ENCODE assay signal across 23 mouse cellular contexts in genomic region chr10:25918103-25918502, GRCm38 (mm10).
A peak's percentile ranks its signal among the peaks of the same experiment; 100 is the strongest.
DNase-seq lines count a peak whose midpoint lies in the region; ATAC-seq and TF ChIP-seq lines count a peak whose summit lies in the region.
"Had no signal": no experiment of that assay in that cellular context is flagged by ENCODE, and none has a peak within 500 bp of the region (broad histone marks: within the 10 kb centered on the region; RNA-seq: fewer than 3 reads in every experiment).

No protein-coding gene starts in this region.

- no peak for TF ChIP-seq CTCF in lung, postnatal 0 days (IDR thresholded peaks at IDR 0.05)

- H3K9me3 ChIP-seq in lung, postnatal 0 days (ENCODE audit: low read length): no peaks in the 10 kb centered on the region
- H3K9me3 ChIP-seq in intestine, embryonic 16.5 days (ENCODE audit: control insufficient read depth, low read length): no peaks in the 10 kb centered on the region
- H3K9me3 ChIP-seq: embryonic facial prominence, embryonic 12.5 days; heart, embryonic 15.5 days; hindbrain, embryonic 10.5 days had no signal

- H3K4me1 ChIP-seq in lung, postnatal 0 days (ENCODE audit: insufficient read depth, low read depth, low read length): no peaks in the 10 kb centered on the region
- no peaks in the 10 kb centered on the region for H3K4me1 ChIP-seq in intestine, embryonic 16.5 days (ENCODE audit: control insufficient read depth, insufficient read depth, low read length)
- H3K4me1 ChIP-seq: embryonic facial prominence, embryonic 12.5 days; heart, embryonic 15.5 days had no signal

- no peak for TF ChIP-seq EP300 in lung, postnatal 0 days (IDR thresholded peaks at IDR 0.05)

- H3K4me2 ChIP-seq in lung, postnatal 0 days (replicated peaks; ENCODE audit: low read depth, low read length): no peak overlapping the region
- H3K4me2 ChIP-seq in intestine, embryonic 16.5 days (ENCODE audit: low read depth, low read length): no peak overlapping the region
- H3K4me2 ChIP-seq: embryonic facial prominence, embryonic 12.5 days; heart, embryonic 15.5 days; lung, embryonic 14.5 days had no signal

- no peak overlapping the region for H3K9ac ChIP-seq in lung, postnatal 0 days (replicated peaks; ENCODE audit: low read depth)
- H3K9ac ChIP-seq in intestine, embryonic 16.5 days (ENCODE audit: low read depth, low read length): no peak overlapping the region
- H3K9ac ChIP-seq: embryonic facial prominence, embryonic 12.5 days; forebrain, postnatal 0 days; heart, embryonic 15.5 days; lung, embryonic 14.5 days had no signal

- no peak overlapping the region for H3K4me3 ChIP-seq in lung, postnatal 0 days (ENCODE audit: low read depth, low read length)
- H3K4me3 ChIP-seq in intestine, embryonic 16.5 days (ENCODE audit: low read length): no peak overlapping the region
- H3K4me3 ChIP-seq: embryonic facial prominence, embryonic 12.5 days; heart, embryonic 15.5 days; hindbrain, embryonic 10.5 days had no signal

- H3K27ac ChIP-seq in lung, postnatal 0 days (ENCODE audit: low read length): no peak overlapping the region
- H3K27ac ChIP-seq in intestine, embryonic 16.5 days (ENCODE audit: low read length): no peak overlapping the region
- H3K27ac ChIP-seq: embryonic facial prominence, embryonic 12.5 days; heart, embryonic 15.5 days; hindbrain, embryonic 10.5 days had no signal

- no peak; the same call in 1 of the 2 replicates for ATAC-seq in lung, postnatal 0 days
- ATAC-seq in intestine, embryonic 16.5 days: peak; percentile 77
- ATAC-seq: forebrain, postnatal 0 days had no signal

- H3K27me3 ChIP-seq in lung, postnatal 0 days (replicated peaks; ENCODE audit: insufficient read depth, low read length): no peaks in the 10 kb centered on the region
- H3K27me3 ChIP-seq in intestine, embryonic 16.5 days (replicated peaks; ENCODE audit: control insufficient read depth, insufficient read depth, low read length): no peaks in the 10 kb centered on the region
- H3K27me3 ChIP-seq: embryonic facial prominence, embryonic 12.5 days; heart, embryonic 15.5 days had no signal

- DNase-seq in lung, postnatal 0 days (ENCODE audit: low spot score): peak; percentile 16
- DNase-seq in lung, postnatal 25 days (ENCODE audit: low spot score): no peak
- DNase-seq in R1 (ENCODE audit: low read depth, low spot score): peak; percentile 10
- no peak for DNase-seq in cerebellum, postnatal 14 days
- DNase-seq in heart, postnatal 4 days: no peak
- DNase-seq in ovary, postnatal 14 days (ENCODE audit: low spot score): no peak
- no peak for DNase-seq in left cerebral cortex, adult 18-20 months (ENCODE audit: low spot score in 2 of 2)
- DNase-seq: adrenal gland, postnatal 10 days; cerebellum, adult 2 months; forebrain, postnatal 0 days; heart, adult 18-20 months; kidney, adult 11 months; kidney, postnatal 25 days; left cerebral cortex, postnatal 4 days; lung, embryonic 14.5 days; midbrain, embryonic 14.5 days; right cerebral cortex, adult 18-20 months; spleen, adult 18-20 months; thymus, postnatal 25 days had no signal

- WGBS in lung, postnatal 0 days: 58% methylated on average over 2 of the region's 2 CpGs
- WGBS in intestine, embryonic 16.5 days: 62% methylated on average over 2 of the region's 2 CpGs

- H3K36me3 ChIP-seq in lung, postnatal 0 days (ENCODE audit: insufficient read depth, low read length): no peaks in the 10 kb centered on the region
- H3K36me3 ChIP-seq in intestine, embryonic 16.5 days (ENCODE audit: control insufficient read depth, insufficient read depth, low read length): no peaks in the 10 kb centered on the region
- H3K36me3 ChIP-seq: embryonic facial prominence, embryonic 12.5 days; heart, embryonic 15.5 days; hindbrain, embryonic 10.5 days had no signal

Comparison
In these comparisons a context has a peak if more than half of its experiments do, and no peak if none do; other contexts are left out.
1. DNase-seq: peak in lung, postnatal 0 days (single experiment) and R1 (single experiment); none in lung, postnatal 25 days (single experiment), cerebellum, postnatal 14 days (0 of 2), heart, postnatal 4 days (single experiment), ovary, postnatal 14 days (single experiment) and left cerebral cortex, adult 18-20 months (0 of 2).